Mouse (Mus musculus) lung, postnatal 0 days (tissue): Measurements from ENCODE around the gene Usf3. TPM values are rescaled to one million over a fixed set of nuclear protein-coding genes. Genes with fewer than 3 reads are reported as not detected.

ENCODE experiments used
- ATAC-seq: fragments of 200-750 bp; cut with Nextera tagmentation; 2 replicates; pipeline ENCODE4 v1.8.0; 2017; ENCODE audit warnings: moderate library complexity
- DNase-seq: peaks from one replicate; pipeline ENCODE4 v3.0.0-alpha.2; 2016; ENCODE audit warnings: low spot score
- H3K27ac ChIP-seq: fragments of 300-500 bp; sonication (generic); 2 replicates; pipeline ENCODE4 v1.5.1; 2014; ENCODE audit warnings: antibody characterized with exemption, mild to moderate bottlenecking, low read length, mixed read lengths
- H3K27me3 ChIP-seq: fragments of 300-500 bp; sonication (generic); replicated peaks from 2 replicates; pipeline ENCODE4 v1.6.1; 2014; ENCODE audit warnings: low read length, mixed read lengths; ENCODE audit not compliant: insufficient read depth
- H3K36me3 ChIP-seq: fragments of 300-500 bp; sonication (generic); 2 replicates; pipeline ENCODE4 v1.6.1; 2014; ENCODE audit warnings: low read length, mixed read lengths; ENCODE audit not compliant: insufficient read depth
- H3K4me1 ChIP-seq: fragments of 300-500 bp; sonication (generic); 2 replicates; pipeline ENCODE4 v1.6.1; 2014; ENCODE audit warnings: antibody characterized with exemption, low read depth, low read length, mixed read lengths; ENCODE audit not compliant: insufficient read depth
- H3K4me2 ChIP-seq: fragments of 300-500 bp; sonication (generic); replicated peaks from 2 replicates; pipeline ENCODE4 v1.6.1; 2014; ENCODE audit warnings: low read depth, mild to moderate bottlenecking, low read length, moderate library complexity, mixed read lengths
- H3K4me3 ChIP-seq: fragments of 300-500 bp; sonication (generic); 2 replicates; pipeline ENCODE4 v1.5.1; 2014; ENCODE audit warnings: low read depth, low read length
- H3K9ac ChIP-seq: fragments of 300-500 bp; sonication (generic); replicated peaks from 2 replicates; pipeline ENCODE4 v1.6.1; 2014; ENCODE audit warnings: low read depth, mild to moderate bottlenecking
- H3K9me3 ChIP-seq: fragments of 300-500 bp; sonication (generic); 2 replicates; pipeline ENCODE4 v1.6.1; 2016; ENCODE audit warnings: low read length, mixed read lengths
- CTCF ChIP-seq: IDR thresholded peaks from 2 replicates; pipeline ENCODE4 v1.5.1; 2016; ENCODE audit warnings: antibody characterized with exemption, mild to moderate bottlenecking
- EP300 ChIP-seq: IDR thresholded peaks from 2 replicates; pipeline ENCODE4 v1.6.1; 2016; ENCODE audit warnings: antibody characterized with exemption, mild to moderate bottlenecking, control low read depth
- WGBS: fragments of 180-500 bp; shearing (Covaris S2); extraction: QIAGEN DNeasy Blood & Tissue Kit; methylation state at CpG from one replicate; pipeline ENCODE4 v1.1.7; 2014; 5-methylcytosine and 5-hydroxymethylcytosine counted together
- polyA plus RNA-seq: library from polyadenylated mRNA; unstranded; fragments of >200 nt; fragmentation: Nextera tagmentation; extraction: Ambion mirVana; gene quantifications from 2 replicates; pipeline ENCODE4 v1.2.1, GENCODE M21; 2015

Usf3 gene
- polyA plus RNA-seq, 1 experiment from 2014 or later, result 2.5 TPM

GRCm38 (mm10) chr16:44141483-44141882 lies 31.6 kb upstream of the Usf3 start:
- DNase-seq (peak; percentile 48), ATAC-seq (no peak)
- Histone ChIP-seq H3K9me3 (no peaks in the 10 kb centered on the region), H3K4me3 (no peak overlapping the region), H3K9ac (0 out of 2 replicates have a peak overlapping the region, but pooled peaks have one; percentile 27), H3K4me1 (peaks cover 3% of the 10 kb centered on the region; the same call in 1 of the 2 replicates), H3K36me3 (no peaks in the 10 kb centered on the region), H3K27ac (peak overlapping the region; percentile 62), H3K4me2 (peak overlapping the region; percentile 87; the same call in 1 of the 2 replicates), H3K27me3 (no peaks in the 10 kb centered on the region)
- TF ChIP-seq CTCF, result no peak
- WGBS, result 20% methylated on average over 6 of the region's 6 CpGs

- Histone ChIP-seq H3K36me3 (no peaks in the 10 kb centered on the region), H3K4me3 (no peak overlapping the region), H3K27me3 (no peaks in the 10 kb centered on the region), H3K27ac (no peak overlapping the region), H3K9me3 (no peaks in the 10 kb centered on the region), H3K9ac (no peak overlapping the region), H3K4me2 (no peak overlapping the region), H3K4me1 (no peaks in the 10 kb centered on the region)
- 83% methylated on average over 1 of the region's 1 CpGs for whole genome bisulfite sequencing
- DNase-seq (peak; percentile 38), ATAC-seq (no peak)
- TF ChIP-seq CTCF, result peak; percentile 52
- no peak for TF ChIP-seq EP300
Observed at GRCm38 (mm10) chr16:44149002-44149767, 23.9 kb upstream of the Usf3 start.

- WGBS, result 66% methylated on average over 6 of the region's 6 CpGs
Observed at GRCm38 (mm10) chr16:44154497-44155057, 18.5 kb upstream of the Usf3 start.

GRCm38 (mm10) chr16:44159325-44159724 lies 13.7 kb upstream of the Usf3 start:
- TF ChIP-seq EP300 (no peak), CTCF (no peak)
- Histone ChIP-seq H3K4me3 (no peak overlapping the region), H3K27me3 (no peaks in the 10 kb centered on the region), H3K9ac (no peak overlapping the region), H3K36me3 (no peaks in the 10 kb centered on the region), H3K4me1 (no peaks in the 10 kb centered on the region), H3K4me2 (no peak overlapping the region), H3K9me3 (no peaks in the 10 kb centered on the region), H3K27ac (no peak overlapping the region)
- DNase-seq (no peak), ATAC-seq (no peak)
- 85% methylated on average over 7 of the region's 7 CpGs for WGBS

More at GRCm38 (mm10) chr16:44154497-44155057, 18.5 kb upstream of the Usf3 start:
- DNase-seq (no peak), ATAC-seq (no peak)
- Histone ChIP-seq H3K9me3 (no peaks in the 10 kb centered on the region), H3K4me1 (no peaks in the 10 kb centered on the region), H3K4me3 (no peak overlapping the region), H3K36me3 (no peaks in the 10 kb centered on the region), H3K27ac (no peak overlapping the region), H3K27me3 (no peaks in the 10 kb centered on the region), H3K4me2 (no peak overlapping the region), H3K9ac (no peak overlapping the region)
- TF ChIP-seq CTCF (peak; percentile 31), EP300 (no peak)

GRCm38 (mm10) chr16:44163831-44164230 lies 9.2 kb upstream of the Usf3 start:
- H3K9ac ChIP-seq, result no peak overlapping the region
- 87% methylated on average over 2 of the region's 2 CpGs for WGBS
- no peak overlapping the region for H3K27ac ChIP-seq
- no peaks in the 10 kb centered on the region for H3K27me3 ChIP-seq
- TF ChIP-seq CTCF (no peak), EP300 (no peak)
- H3K36me3 ChIP-seq, result no peaks in the 10 kb centered on the region
- DNase-seq, result no peak
- no peaks in the 10 kb centered on the region for H3K9me3 ChIP-seq
- ATAC-seq, result no peak
- H3K4me3 ChIP-seq, result no peak overlapping the region
- H3K4me1 ChIP-seq, result no peaks in the 10 kb centered on the region
- H3K4me2 ChIP-seq, result no peak overlapping the region

- H3K4me1 ChIP-seq, result no peaks in the 10 kb centered on the region
- DNase-seq (no peak), ATAC-seq (no peak)
- 43% methylated on average over 3 of the region's 3 CpGs for WGBS
- H3K27ac ChIP-seq, result no peak overlapping the region
- no peaks in the 10 kb centered on the region for H3K27me3 ChIP-seq
- H3K4me3 ChIP-seq, result no peak overlapping the region
- H3K36me3 ChIP-seq, result no peaks in the 10 kb centered on the region
- TF ChIP-seq CTCF (no peak), EP300 (no peak)
- H3K9me3 ChIP-seq, result no peaks in the 10 kb centered on the region
- no peak overlapping the region for H3K9ac ChIP-seq
- no peak overlapping the region for H3K4me2 ChIP-seq
Observed at GRCm38 (mm10) chr16:44165182-44165581, 7.9 kb upstream of the Usf3 start.
